Mouse (Mus musculus): ENCODE measurements at regions not wholly inside any gene's neighbourhood (a gene's known extent, or its start where the extent isn't known, plus 50 kb on each side); places are given as distances from the start of the nearest gene placed in this dataset.

DNA sequence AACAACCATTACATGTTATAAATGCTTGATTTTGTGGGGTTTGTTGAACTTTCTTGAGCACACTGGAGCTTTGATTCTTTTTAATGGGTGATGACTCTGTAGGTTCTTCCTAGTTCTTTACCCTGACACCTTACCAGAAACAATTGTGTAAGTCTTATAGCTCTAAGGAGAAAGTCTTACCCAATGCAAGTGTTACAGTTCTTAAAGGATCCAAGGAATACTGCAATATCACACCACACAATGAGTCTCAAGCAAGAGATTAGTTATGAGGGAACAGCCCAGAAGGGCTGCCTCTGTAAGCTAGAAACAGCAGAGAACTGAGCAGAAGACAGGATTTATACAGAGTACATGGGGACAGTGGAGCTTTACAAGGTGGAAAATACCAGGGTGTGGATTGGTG lies 914.5 kb upstream of the Msl3l2 start:
- no peak for TF ChIP-seq CTCF (IDR thresholded peaks at IDR 0.05; ENCODE audit: low read depth)
- no peak for TF ChIP-seq EP300 (IDR thresholded peaks at IDR 0.05; ENCODE audit: low read depth)

Data from liver, postnatal 0 days (tissue).